ENCODE assay signal across 11 mouse cellular contexts in genomic region chrX:98856046-98856445, GRCm38 (mm10). TPM values are rescaled to one million over a fixed set of nuclear protein-coding genes. Genes with fewer than 3 reads are reported as not detected.
A peak's percentile ranks its signal among the peaks of the same experiment; 100 is the strongest.
DNase-seq lines count a peak whose midpoint lies in the region; ATAC-seq and TF ChIP-seq lines count a peak whose summit lies in the region.
"Had no signal": no experiment of that assay in that cellular context is flagged by ENCODE, and none has a peak within 500 bp of the region (broad histone marks: within the 10 kb centered on the region; RNA-seq: fewer than 3 reads in every experiment).

No protein-coding gene starts in this region.

- H3K4me1 ChIP-seq in lung, adult 2 months (ENCODE audit: control insufficient read depth, insufficient read depth, low read length): no peaks in the 10 kb centered on the region; the same call in 1 of the 2 replicates
- H3K4me1 ChIP-seq: limb, embryonic 12.5 days had no signal

- DNase-seq in lung, adult 18-20 months: peak; percentile 37
- DNase-seq in lung, adult 2 months: no peak
- peak; percentile 35 for DNase-seq in adrenal gland, postnatal 25 days
- peak; percentile 43 for DNase-seq in gastrocnemius, postnatal 10 days
- peak; percentile 43 for DNase-seq in lung, postnatal 14 days
- no peak for DNase-seq in embryo, embryonic 10 days (ENCODE audit: low spot score)
- DNase-seq: cerebellum, adult 11 months; kidney, adult 2 months had no signal

- no peak for TF ChIP-seq CTCF in lung, adult 2 months (IDR thresholded peaks at IDR 0.05; ENCODE audit: insufficient read depth, low read length)

- ATAC-seq in CD4-positive, CD25-positive, alpha-beta regulatory T cell, adult 4 months: no peak
- ATAC-seq: forebrain, embryonic 14.5 days had no signal

- TF ChIP-seq POLR2A in lung, adult 2 months (IDR thresholded peaks at IDR 0.05; ENCODE audit: borderline replicate concordance, extremely low read depth, low read depth, low read length): no peak

- 69% methylated on average over 2 of the region's 2 CpGs for WGBS in lung, adult 2 months

- no peak overlapping the region for H3K4me3 ChIP-seq in lung, adult 2 months (replicated peaks; ENCODE audit: extremely low read depth, low read depth, low read length)
- H3K4me3 ChIP-seq: limb, embryonic 12.5 days had no signal

RNA-seq across cellular contexts. Expression of gene Ophn1, which starts 34.8 kb away (rescaled TPM):
- polyA plus RNA-seq in lung, adult 2 months (2012; rRNA removed): 6.0 and 10.6 TPM in 2 replicates
- 13.3 and 16.1 TPM in 2 replicates for total RNA-seq in adrenal gland, postnatal 25 days (2021)
- 1 to 10 TPM; 7.1 to 8.7 TPM for total RNA-seq in gastrocnemius, postnatal 10 days (2021)
- polyA plus RNA-seq in CD4-positive, CD25-positive, alpha-beta regulatory T cell, adult 4 months (2017; shearing (Covaris generic)): under 1 TPM in 1 of 2 experiments, not detected in 1; 0.07 TPM

Comparison
In these comparisons a context has a peak if more than half of its experiments do, and no peak if none do; other contexts are left out.
1. DNase-seq: peak in lung, adult 18-20 months (2 of 2), adrenal gland, postnatal 25 days (single experiment), gastrocnemius, postnatal 10 days (single experiment) and lung, postnatal 14 days (single experiment); none in lung, adult 2 months (single experiment) and embryo, embryonic 10 days (single experiment).